Mouse (Mus musculus): ENCODE data around the gene Ermap.

- no peak for TF ChIP-seq CTCF (IDR thresholded peaks at IDR 0.05; ENCODE audit: insufficient read depth, low read depth, low read length)
- no peak for TF ChIP-seq POLR2A (IDR thresholded peaks at IDR 0.05; ENCODE audit: insufficient read depth, low read depth, low read length)
These were observed 34.7 kb upstream of the Ermap start for GRCm38 (mm10) chr4:119224534-119224933.

Measured in olfactory bulb, adult 2 months (tissue).